In genomic region chr19:41104922-41105321, GRCm38 (mm10) we compare ENCODE assay signal across 7 mouse cellular contexts. TPM values are rescaled to one million over a fixed set of nuclear protein-coding genes. Genes with fewer than 3 reads are reported as not detected.
DNase-seq lines count a peak whose midpoint lies in the region; ATAC-seq and TF ChIP-seq lines count a peak whose summit lies in the region.

No protein-coding gene starts in this region.

- H3K9me3 ChIP-seq in kidney, embryonic 14.5 days (ENCODE audit: control insufficient read depth, low read length), result no peaks in the 10 kb centered on the region
- H3K9me3 ChIP-seq in CH12.LX (replicated peaks; ENCODE audit: low read length), result no peaks in the 10 kb centered on the region

- no peak for TF ChIP-seq POLR2A in CH12.LX (IDR thresholded peaks at IDR 0.05; ENCODE audit: low read depth, low read length)

- dilution Hi-C loops in CH12.LX (cut with MboI; ENCODE audit: extremely low pct_ligation_motif_present, extremely low pct_unique_long_range_greater_than_20kb, low sequenced_read_pairs), result no loop called here

- in situ Hi-C loops in CH12.LX (cut with MboI; ENCODE audit: low pct_ligation_motif_present, low pct_unique_long_range_greater_than_20kb, low sequenced_read_pairs), result no loop called here

- peak; percentile 20 for DNase-seq in kidney, adult 9 months
- DNase-seq in CH12.LX (ENCODE audit: extremely low read depth), result peak; percentile 48
- peak; percentile 40 for DNase-seq in Muller cell, postnatal 12 days (ENCODE audit: inconsistent ontology term)
- peak; percentile 30 for DNase-seq in kidney, postnatal 14 days
- DNase-seq in urinary bladder, postnatal 14 days (ENCODE audit: low spot score), result no peak

- H3K9ac ChIP-seq in kidney, embryonic 14.5 days (ENCODE audit: low read depth, low read length), result no peak overlapping the region
- H3K9ac ChIP-seq in CH12.LX (ENCODE audit: insufficient read depth, low read depth), result no peak overlapping the region

- H3K27me3 ChIP-seq in kidney, embryonic 14.5 days (ENCODE audit: control insufficient read depth, insufficient read depth, low read length), result no peaks in the 10 kb centered on the region
- H3K27me3 ChIP-seq in CH12.LX (replicated peaks), result peaks cover 17% of the 10 kb centered on the region

- H3K79me2 ChIP-seq in CH12.LX (replicated peaks; ENCODE audit: control insufficient read depth, extremely low read depth, insufficient read depth, poor library complexity, severe bottlenecking), result no peaks in the 10 kb centered on the region

- 45% methylated on average over 8 of the region's 8 CpGs for WGBS in kidney, embryonic 14.5 days

- TF ChIP-seq RAD21 in CH12.LX (IDR thresholded peaks at IDR 0.05; ENCODE audit: low read depth, low read length), result peak; percentile 87

- H3K4me2 ChIP-seq in kidney, embryonic 14.5 days (replicated peaks; ENCODE audit: low read depth, low read length), result no peak overlapping the region
- H3K4me2 ChIP-seq in CH12.LX (ENCODE audit: insufficient read depth, low read depth, poor library complexity, severe bottlenecking), result no peak overlapping the region

- no peak overlapping the region for H3K27ac ChIP-seq in kidney, embryonic 14.5 days (ENCODE audit: low read depth, low read length)
- no peak overlapping the region for H3K27ac ChIP-seq in CH12.LX (ENCODE audit: insufficient read depth, low read depth)

- no peaks in the 10 kb centered on the region for H3K36me3 ChIP-seq in kidney, embryonic 14.5 days (ENCODE audit: control insufficient read depth, insufficient read depth, low read length)
- no peaks in the 10 kb centered on the region for H3K36me3 ChIP-seq in CH12.LX (replicated peaks in 1 of 2; ENCODE audit: control insufficient read depth in 1 of 2, insufficient read depth in 1 of 2, low read length in 1 of 2)

- no peaks in the 10 kb centered on the region for H3K4me1 ChIP-seq in kidney, embryonic 14.5 days (ENCODE audit: control insufficient read depth, insufficient read depth, low read length)
- peaks cover 0 to 6% of the 10 kb centered on the region in 2 experiments; a peak in 2 of 4 replicates for H3K4me1 ChIP-seq in CH12.LX (ENCODE audit: control insufficient read depth in 1 of 2, insufficient read depth in 2 of 2)

- TF ChIP-seq CTCF in CH12.LX (conservative IDR thresholded peaks at IDR 0.05 in 1 of 2, IDR thresholded peaks at IDR 0.05 in 1 of 2; ENCODE audit: low read depth in 2 of 2, low read length in 2 of 2), result peak; percentile 60 to 82

- no peak overlapping the region for H3K4me3 ChIP-seq in kidney, embryonic 14.5 days (ENCODE audit: low read length)
- H3K4me3 ChIP-seq in CH12.LX (replicated peaks in 1 of 3; ENCODE audit: low read depth in 2 of 3, low read length in 2 of 3, poor library complexity in 1 of 3), result no peak overlapping the region

- ATAC-seq in kidney, embryonic 14.5 days (ENCODE audit: low FRiP score, low TSS enrichment), result no peak
- no peak for ATAC-seq in megakaryocyte-erythroid progenitor cell, adult 5-6 weeks (replicated peaks; ENCODE audit: low FRiP score, low TSS enrichment, poor library complexity, severe bottlenecking)

- TF ChIP-seq EP300 in CH12.LX (IDR thresholded peaks at IDR 0.05; ENCODE audit: low read length), result no peak

TF ChIP-seq in CH12.LX, 34 proteins besides CTCF, POLR2A, EP300 and RAD21:
- TF ChIP-seq SMC3 (IDR thresholded peaks at IDR 0.05; ENCODE audit: low read depth, low read length), result peak; percentile 68
- no peak for TF ChIP-seq HCFC1 (IDR thresholded peaks at IDR 0.05; ENCODE audit: low read depth, low read length)
- TF ChIP-seq JUN (IDR thresholded peaks at IDR 0.05; ENCODE audit: insufficient read depth, low read depth, low read length), result no peak

RNA-seq across cellular contexts. Expression of gene Opalin, which starts 28.0 kb away (rescaled TPM):
- polyA plus RNA-seq in kidney, embryonic 14.5 days (2014; fragmentation: Nextera tagmentation; extraction: Ambion mirVana), result not detected in 2 replicates
- total RNA-seq in CH12.LX (2012; rRNA removed), result not detected in 2 replicates
- total RNA-seq in CH12.LX (2014; rRNA removed), result not detected in 2 replicates
- polyA plus RNA-seq in CH12.LX (2012; ENCODE audit: insufficient read length, low read depth), result not detected in 2 replicates
- not detected in 2 replicates for total RNA-seq in megakaryocyte-erythroid progenitor cell, adult 5-6 weeks (2014; fragmentation: Nextera tagmentation)
- total RNA-seq in megakaryocyte-erythroid progenitor cell, adult 5-6 weeks (2017), result not detected in 2 replicates
